Mouse (Mus musculus) myocyte (in vitro differentiated cells): Measurements from ENCODE around the gene Stard13. TPM values are rescaled to one million over a fixed set of nuclear protein-coding genes. Genes with fewer than 3 reads are reported as not detected.

Experiments used
- H3K27me3 ChIP-seq: one replicate; pipeline ENCODE4 v1.6.1; 2011; ENCODE audit not compliant: control insufficient read depth, insufficient read depth, insufficient read length
- H3K36me3 ChIP-seq: one replicate; pipeline ENCODE4 v1.6.1; 2011; ENCODE audit not compliant: control insufficient read depth, insufficient read depth
- H3K4me2 ChIP-seq: one replicate; pipeline ENCODE4 v1.6.1; 2011; ENCODE audit warnings: low read depth, control low read depth
- H3K4me3 ChIP-seq: one replicate; pipeline ENCODE4 v1.5.1; 2011; ENCODE audit warnings: mild to moderate bottlenecking, control low read depth, moderate library complexity
- H3K79me2 ChIP-seq: one replicate; pipeline ENCODE4 v1.6.1; 2011; ENCODE audit not compliant: control insufficient read depth, insufficient read depth
- H3ac ChIP-seq: one replicate; pipeline ENCODE4 v1.6.1; 2011; ENCODE audit not compliant: control insufficient read depth, insufficient read length
- CEBPB ChIP-seq: IDR thresholded peaks from 2 replicates; pipeline ENCODE4 v1.6.1; 2011; ENCODE audit warnings: mild to moderate bottlenecking, moderate library complexity; ENCODE audit not compliant: poor library complexity, insufficient read depth, severe bottlenecking
- E2F4 ChIP-seq: IDR thresholded peaks from one replicate; pipeline ENCODE4 v1.6.1; 2011; ENCODE audit warnings: mild to moderate bottlenecking, control low read depth, moderate library complexity; ENCODE audit not compliant: insufficient read depth
- MAX ChIP-seq: IDR thresholded peaks from one replicate; pipeline ENCODE4 v1.6.1; 2011; ENCODE audit warnings: low read depth, mild to moderate bottlenecking, control low read depth
- MYOD1 ChIP-seq, 3 experiments: IDR thresholded peaks; one replicate each; pipeline ENCODE4 v1.6.1; 2011; ENCODE audit warnings: control low read depth in 2 of 3, low read depth in 2 of 3, mild to moderate bottlenecking in 2 of 3, moderate library complexity in 1 of 3; ENCODE audit not compliant: insufficient read length in 2 of 3, control insufficient read depth in 1 of 3
- MYOG ChIP-seq, 3 experiments: IDR thresholded peaks; one replicate each; pipeline ENCODE4 v1.6.1; 2011; ENCODE audit warnings: control low read depth in 2 of 3, low read depth in 2 of 3, mild to moderate bottlenecking in 2 of 3; ENCODE audit not compliant: insufficient read length in 2 of 3, control insufficient read depth in 1 of 3, insufficient read depth in 1 of 3
- POLR2A ChIP-seq: IDR thresholded peaks from one replicate; pipeline ENCODE4 v1.6.1; 2011; ENCODE audit warnings: low read depth, mild to moderate bottlenecking, control low read depth, moderate library complexity; ENCODE audit not compliant: insufficient read length
- POLR2AphosphoS2 ChIP-seq: IDR thresholded peaks from one replicate; pipeline ENCODE4 v1.6.1; 2011; ENCODE audit warnings: low read depth, control low read depth; ENCODE audit not compliant: insufficient read length
- REST ChIP-seq: IDR thresholded peaks from one replicate; pipeline ENCODE4 v1.6.1; 2011; ENCODE audit warnings: mild to moderate bottlenecking, control low read depth, moderate library complexity; ENCODE audit not compliant: insufficient read depth, insufficient read length
- SRF ChIP-seq: IDR thresholded peaks from one replicate; pipeline ENCODE4 v1.6.1; 2011; ENCODE audit warnings: low read depth; ENCODE audit not compliant: control insufficient read depth, insufficient read length
- TCF12 ChIP-seq: IDR thresholded peaks from one replicate; pipeline ENCODE4 v1.6.1; 2011; ENCODE audit warnings: mild to moderate bottlenecking, control low read depth; ENCODE audit not compliant: poor library complexity, insufficient read depth, severe bottlenecking
- TCF3 ChIP-seq: IDR thresholded peaks from one replicate; pipeline ENCODE4 v1.6.1; 2011; ENCODE audit warnings: low read depth, control low read depth; ENCODE audit not compliant: insufficient read length
- USF1 ChIP-seq: IDR thresholded peaks from one replicate; pipeline ENCODE4 v1.6.1; 2011; ENCODE audit warnings: low read depth, mild to moderate bottlenecking, control low read depth, moderate library complexity
- polyA plus RNA-seq: library from polyadenylated mRNA; unstranded; fragments of >200 nt; fragmentation: generic; extraction: Trizol; gene quantifications from one replicate; pipeline ENCODE4 v1.2.1, GENCODE M21; 2012; ENCODE audit warnings: missing spikeins

Gene Stard13
- polyA plus RNA-seq, 1 experiment, result 15.2 TPM

GRCm38 (mm10) chr5:151193885-151194520, 39.6 kb downstream of the Stard13 start:
- Histone ChIP-seq H3K4me3 (no peak overlapping the region), H3K36me3 (no peaks in the 10 kb centered on the region), H3K79me2 (peaks cover 10% of the 10 kb centered on the region), H3K4me2 (no peak overlapping the region), H3ac (no peak overlapping the region), H3K27me3 (no peaks in the 10 kb centered on the region)
- TF ChIP-seq REST, result no peak
- TF ChIP-seq MYOG (IDR thresholded peaks at IDR 0.05; ENCODE audit: control insufficient read depth in 1 of 3, insufficient read depth in 1 of 3, insufficient read length in 2 of 3, low read depth in 2 of 3), result no peak
- no peak for TF ChIP-seq E2F4
- no peak for TF ChIP-seq TCF3
- no peak for TF ChIP-seq MYOD1 (IDR thresholded peaks at IDR 0.05; ENCODE audit: control insufficient read depth in 1 of 3, insufficient read length in 2 of 3, low read depth in 2 of 3)
- no peak for TF ChIP-seq POLR2AphosphoS2
- TF ChIP-seq SRF, result no peak
- TF ChIP-seq TCF12, result no peak
- no peak for TF ChIP-seq USF1
- TF ChIP-seq POLR2A, result no peak
- no peak for TF ChIP-seq CEBPB
- no peak for TF ChIP-seq MAX

GRCm38 (mm10) chr5:151192266-151192665, 41.4 kb downstream of the Stard13 start:
- H3K27me3 ChIP-seq, result no peaks in the 10 kb centered on the region
- TF ChIP-seq USF1, result no peak
- 0 out of 2 replicates have a peak, but pooled peaks have one; percentile 8 for TF ChIP-seq CEBPB
- H3ac ChIP-seq, result no peak overlapping the region
- no peak overlapping the region for H3K4me3 ChIP-seq
- peak overlapping the region; percentile 49 for H3K4me2 ChIP-seq
- peaks cover 27% of the 10 kb centered on the region for H3K79me2 ChIP-seq
- no peaks in the 10 kb centered on the region for H3K36me3 ChIP-seq

GRCm38 (mm10) chr5:151190764-151191163, 42.9 kb downstream of the Stard13 start:
- TF ChIP-seq USF1 (no peak), REST (no peak), MAX (no peak), MYOG (IDR thresholded peaks at IDR 0.05; ENCODE audit: control insufficient read depth in 1 of 3, insufficient read depth in 1 of 3, insufficient read length in 2 of 3, low read depth in 2 of 3) (no peak), POLR2AphosphoS2 (no peak), POLR2A (no peak), SRF (no peak), TCF12 (no peak)
- no peaks in the 10 kb centered on the region for H3K27me3 ChIP-seq
- H3K36me3 ChIP-seq, result peaks cover 6% of the 10 kb centered on the region
- peaks cover 42% of the 10 kb centered on the region for H3K79me2 ChIP-seq
- H3ac ChIP-seq, result no peak overlapping the region
- H3K4me3 ChIP-seq, result peak overlapping the region; percentile 76
- H3K4me2 ChIP-seq, result peak overlapping the region; percentile 84

GRCm38 (mm10) chr5:151189789-151190378, 43.8 kb downstream of the Stard13 start:
- Histone ChIP-seq H3K27me3 (no peaks in the 10 kb centered on the region), H3K36me3 (peaks cover 6% of the 10 kb centered on the region), H3K4me2 (peak overlapping the region; percentile 84), H3ac (peak overlapping the region; percentile 61), H3K79me2 (peaks cover 51% of the 10 kb centered on the region), H3K4me3 (peak overlapping the region; percentile 76)
- TF ChIP-seq TCF12 (peak; percentile 59), POLR2A (peak; percentile 75), SRF (no peak), MAX (no peak), E2F4 (no peak), POLR2AphosphoS2 (peak; percentile 72), CEBPB (no peak), MYOG (IDR thresholded peaks at IDR 0.05; ENCODE audit: control insufficient read depth in 1 of 3, insufficient read depth in 1 of 3, insufficient read length in 2 of 3, low read depth in 2 of 3) (peak; percentile 49 to 84 (median 74)), REST (no peak), USF1 (peak; percentile 97), MYOD1 (IDR thresholded peaks at IDR 0.05; ENCODE audit: control insufficient read depth in 1 of 3, insufficient read length in 2 of 3, low read depth in 2 of 3) (peak; percentile 75 to 80 (median 76)), TCF3 (peak; percentile 45)
